9 mouse cellular contexts compared by ENCODE assay signal in genomic region chr11:113798011-113798410, GRCm38 (mm10). TPM values are rescaled to one million over a fixed set of nuclear protein-coding genes. Genes with fewer than 3 reads are reported as not detected.
DNase-seq lines count a peak whose midpoint lies in the region; ATAC-seq and TF ChIP-seq lines count a peak whose summit lies in the region.
"Had no signal": no experiment of that assay in that cellular context is flagged by ENCODE, and none has a peak within 500 bp of the region (broad histone marks: within the 10 kb centered on the region; RNA-seq: fewer than 3 reads in every experiment).

No protein-coding gene starts in this region.

- peaks cover 66% of the 10 kb centered on the region for H3K4me1 ChIP-seq in forebrain, embryonic 10.5 days

- WGBS in forebrain, embryonic 10.5 days = 72% methylated on average over 6 of the region's 6 CpGs

- peaks cover 13% of the 10 kb centered on the region for H3K27me3 ChIP-seq in forebrain, embryonic 10.5 days (ENCODE audit: poor library complexity, severe bottlenecking)

- H3K36me3 ChIP-seq in forebrain, embryonic 10.5 days (replicated peaks) = 0 out of 2 replicates have a peak, but pooled peaks cover 2% of the 10 kb centered on the region

- ATAC-seq in activated CD4-positive, CD25-positive, alpha-beta regulatory T cell, adult 4 months = no peak

- intact Hi-C loops in left cerebral cortex, adult 2 months (cut with DNase I) = no loop called here
- intact Hi-C loops in gastrocnemius, adult 2 months (cut with DNase I) = no loop called here

- H3K4me3 ChIP-seq in forebrain, embryonic 10.5 days = no peak overlapping the region
- no peak overlapping the region for H3K4me3 ChIP-seq in left cerebral cortex, adult 2 months
- H3K4me3 ChIP-seq in gastrocnemius, adult 2 months = no peak overlapping the region
- H3K4me3 ChIP-seq: megakaryocyte, embryonic 14.5 days had no signal

- peak overlapping the region; percentile 85 for H3K27ac ChIP-seq in forebrain, embryonic 10.5 days
- H3K27ac ChIP-seq in left cerebral cortex, adult 2 months = 0 out of 2 replicates have a peak overlapping the region, but pooled peaks have one; percentile 9
- H3K27ac ChIP-seq in gastrocnemius, adult 2 months = no peak overlapping the region

- peak; percentile 80 for DNase-seq in heart, adult 11 months
- no peak for DNase-seq in heart, adult 9 months (ENCODE audit: low spot score in 2 of 2)
- peak; percentile 40 for DNase-seq in Muller cell, postnatal 12 days (ENCODE audit: inconsistent ontology term)
- DNase-seq in forebrain, embryonic 10.5 days (ENCODE audit: extremely low spot score, low spot score) = no peak
- DNase-seq in left cerebral cortex, adult 2 months (ENCODE audit: extremely low spot score in 1 of 2, low spot score in 2 of 2) = peak in 1 of 2 experiments; percentile 56
- no peak for DNase-seq in thymus, postnatal 25 days
- DNase-seq in gastrocnemius, adult 2 months = no peak

- H3K9me3 ChIP-seq in forebrain, embryonic 10.5 days = no peaks in the 10 kb centered on the region
- H3K9me3 ChIP-seq: megakaryocyte, embryonic 14.5 days had no signal

- no peak for TF ChIP-seq CTCF in left cerebral cortex, adult 2 months (IDR thresholded peaks at IDR 0.05)
- no peak for TF ChIP-seq CTCF in gastrocnemius, adult 2 months (IDR thresholded peaks at IDR 0.05)

RNA-seq across cellular contexts. Expression of gene Cdc42ep4, which starts 46.3 kb away (rescaled TPM):
- 107 TPM in 2 replicates for polyA plus RNA-seq in forebrain, embryonic 10.5 days (2016; fragmentation: Nextera tagmentation; extraction: Ambion mirVana)
- total RNA-seq in left cerebral cortex, adult 2 months (2021) = 10 to 100 TPM; 25.6 to 28.8 TPM
- 1 to 10 TPM; 2.4 to 2.5 TPM for polyA plus RNA-seq in activated CD4-positive, CD25-positive, alpha-beta regulatory T cell, adult 4 months (2017; shearing (Covaris generic))
- total RNA-seq in gastrocnemius, adult 2 months (2021) = 1 to 10 TPM; 5.2 to 9.1 TPM

Comparison
In these comparisons a context has a peak if more than half of its experiments do, and no peak if none do; other contexts are left out.
1. DNase-seq: peak in heart, adult 11 months (single experiment) and Muller cell, postnatal 12 days (single experiment); none in heart, adult 9 months (0 of 2), forebrain, embryonic 10.5 days (single experiment), thymus, postnatal 25 days (single experiment) and gastrocnemius, adult 2 months (single experiment).